Mouse (Mus musculus): ENCODE measurements around the gene Mndal. TPM values are rescaled to one million over a fixed set of nuclear protein-coding genes. Genes with fewer than 3 reads are reported as not detected.

The Mndal gene
- 467 TPM for polyA plus RNA-seq (2017; shearing (Covaris generic))

GRCm38 (mm10) chr1:173941924-173942779 lies at the start of gene Mndal, which contains the start of gene Ifi203:
TSS of gene Mndal (minus strand) at chr1:173942491.
TSS of gene Ifi203 (minus strand) at chr1:173942672.

GRCm38 (mm10) chr1:173982694-173983305 lies 40.5 kb upstream of the Mndal start, which contains the start of gene Ifi202b:
TSS of gene Ifi202b (minus strand) at chr1:173982744.

GRCm38 (mm10) chr1:173912548-173913255 lies 29.6 kb downstream of the Mndal start, which contains the start of gene Ifi211:
TSS of gene Ifi211 (minus strand) at chr1:173913046.

Other genes with a start within 250 kb of the Mndal start
- not detected for gene Ifi207, start 200.7 kb downstream of the Mndal start, polyA plus RNA-seq (2017; shearing (Covaris generic))
- gene Ifi204, start 175.5 kb downstream of the Mndal start, polyA plus RNA-seq (2017; shearing (Covaris generic)): 8.1 TPM
- 19.8 TPM for gene Ifi211, start 29.4 kb downstream of the Mndal start, polyA plus RNA-seq (2017; shearing (Covaris generic))
- gene Ifi203, start 181 bp upstream of the Mndal start, polyA plus RNA-seq (2017; shearing (Covaris generic)): 263 TPM
- 0.22 TPM for gene Ifi202b, start 40.3 kb upstream of the Mndal start, polyA plus RNA-seq (2017; shearing (Covaris generic))
- gene Ifi205, start 89.3 kb upstream of the Mndal start, polyA plus RNA-seq (2017; shearing (Covaris generic)): not detected
- gene Olfr433, start 98.2 kb upstream of the Mndal start, polyA plus RNA-seq (2017; shearing (Covaris generic)): not detected
- gene Olfr432, start 106.7 kb upstream of the Mndal start, polyA plus RNA-seq (2017; shearing (Covaris generic)): 0.54 TPM
- not detected for gene Olfr430, start 124.1 kb upstream of the Mndal start, polyA plus RNA-seq (2017; shearing (Covaris generic))
- gene Olfr429, start 141.8 kb upstream of the Mndal start, polyA plus RNA-seq (2017; shearing (Covaris generic)): not detected
- not detected for gene Olfr427, start 154.4 kb upstream of the Mndal start, polyA plus RNA-seq (2017; shearing (Covaris generic))
- not detected for gene Olfr231, start 178.7 kb upstream of the Mndal start, polyA plus RNA-seq (2017; shearing (Covaris generic))
- not detected for gene Olfr424, start 189.0 kb upstream of the Mndal start, polyA plus RNA-seq (2017; shearing (Covaris generic))
- gene Olfr420, start 213.1 kb upstream of the Mndal start, polyA plus RNA-seq (2017; shearing (Covaris generic)): 0.24 TPM
- 0.05 TPM for gene Spta1, start 230.3 kb upstream of the Mndal start, polyA plus RNA-seq (2017; shearing (Covaris generic))

Data from effector memory CD4-positive, alpha-beta T cell, adult 7 months (primary cell).